Mouse (Mus musculus) heart, adult 8-10 months (tissue): Measurements from ENCODE around the gene Dph5. TPM values are rescaled to one million over a fixed set of nuclear protein-coding genes. Genes with fewer than 3 reads are reported as not detected.
"Not testable (repeated sequence)": the region's sequence is repeated elsewhere in the genome, so short reads cannot be mapped to it uniquely, and the experiment has no call there.

Experiments used
- DNase-seq: peaks from one replicate; pipeline ENCODE4 v3.0.0; 2022; ENCODE audit warnings: low spot score
- total RNA-seq, 4 experiments: library from RNA; stranded (reverse); gene quantifications; 2 replicates each; pipeline ENCODE4 v1.2.4; 2022

Dph5 gene
- total RNA-seq, 4 experiments from 2014 or later, result 6.8 to 9.4 (median 7.6) TPM

DNA sequence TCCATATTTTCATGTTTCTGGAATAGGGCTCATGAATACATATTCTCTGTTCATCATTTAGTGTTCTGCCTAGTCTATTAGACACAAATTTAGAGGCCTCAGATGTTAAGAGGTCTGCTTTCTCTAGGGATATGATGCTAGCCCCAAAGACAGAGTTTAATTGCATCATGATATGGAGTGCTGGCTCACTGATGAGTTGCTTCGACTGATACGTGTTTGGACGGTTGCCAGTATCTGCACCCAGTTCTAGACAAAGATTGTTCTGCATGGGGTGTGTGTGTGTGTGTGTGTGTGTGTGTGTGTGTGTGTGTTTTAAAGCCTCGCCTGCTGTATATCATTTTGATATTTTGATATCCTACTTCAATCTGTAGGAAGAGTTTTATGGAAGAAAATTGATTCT is 4.7 kb downstream of the Dph5 start:
- DNase-seq, result no peak

DNA sequence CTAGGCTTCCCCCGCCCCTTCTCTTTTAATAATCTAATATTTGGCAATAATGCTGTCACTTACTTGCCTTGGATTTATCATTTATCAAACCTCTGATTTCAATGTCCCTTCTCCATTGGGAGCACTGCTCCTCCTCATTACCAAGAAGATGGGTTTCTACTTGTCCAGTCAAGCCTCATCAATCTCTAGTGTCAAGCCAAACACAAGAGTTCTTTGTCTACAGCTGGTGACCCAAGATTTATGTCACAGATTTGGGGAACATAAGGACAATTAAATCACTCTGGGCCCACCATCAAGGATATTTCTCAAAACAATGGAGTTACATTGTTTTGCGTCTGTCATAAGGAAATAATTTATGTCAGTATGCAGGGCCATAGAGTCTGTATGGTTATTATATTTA is 5.5 kb downstream of the Dph5 start:
- no peak for DNase-seq

DNA sequence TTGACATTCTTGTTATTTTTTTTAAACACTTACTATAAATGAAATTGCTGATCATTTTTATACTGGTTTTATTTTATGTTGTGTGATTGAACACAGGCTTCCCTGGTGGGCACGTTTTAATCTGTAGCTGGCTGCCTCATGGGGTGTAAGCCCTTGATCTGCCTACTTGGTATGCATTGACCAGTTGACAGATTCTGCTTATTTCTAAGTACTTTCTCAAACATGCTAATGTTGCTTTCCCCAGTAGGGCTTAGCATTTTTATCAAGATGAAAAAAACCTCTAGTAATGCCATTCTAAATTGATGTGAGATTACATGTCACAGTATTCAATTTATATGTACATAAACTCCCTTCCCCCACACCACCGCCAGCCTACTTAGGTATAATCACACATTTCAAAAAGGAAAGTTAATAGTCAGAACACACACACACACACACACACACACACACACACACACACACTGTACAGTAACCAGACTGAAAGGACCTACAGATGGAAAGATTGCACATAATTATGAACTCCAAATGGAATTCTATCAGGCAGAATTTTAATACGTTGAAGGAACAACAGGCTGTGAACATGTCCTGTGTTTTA is 10.8 kb downstream of the Dph5 start:
- DNase-seq, result no peak

DNA sequence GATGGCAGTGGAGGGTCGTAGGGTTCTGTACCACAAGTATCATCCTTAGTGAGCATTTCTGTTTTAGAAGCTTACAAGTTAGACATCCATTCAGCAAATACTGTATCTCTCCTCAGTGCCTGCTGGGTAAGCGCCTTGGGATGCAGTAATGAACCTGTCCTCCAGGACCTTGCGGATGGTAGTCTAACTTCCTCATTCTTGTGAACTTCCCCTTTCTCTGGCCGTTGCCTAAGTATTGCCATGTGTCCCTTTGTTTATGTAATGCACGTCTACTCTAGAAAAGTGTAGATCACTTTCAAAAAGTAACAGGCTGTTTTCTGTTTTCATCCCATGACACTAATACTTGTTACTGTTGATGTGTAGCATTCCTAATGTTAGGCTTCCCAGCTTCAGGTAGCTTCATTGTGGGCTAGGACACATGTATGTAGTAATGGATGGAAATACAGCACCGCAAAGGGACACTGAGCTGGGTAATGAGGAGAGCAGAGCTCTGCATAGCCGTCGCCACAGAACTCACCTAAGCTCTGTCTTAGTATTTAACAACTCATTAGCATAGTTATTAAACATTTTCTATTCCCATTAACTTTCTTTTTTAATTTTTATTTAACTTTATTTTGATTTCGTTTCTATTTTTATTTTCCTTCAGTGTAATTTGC is 14.8 kb downstream of the Dph5 start:
- DNase-seq, result no peak

DNA sequence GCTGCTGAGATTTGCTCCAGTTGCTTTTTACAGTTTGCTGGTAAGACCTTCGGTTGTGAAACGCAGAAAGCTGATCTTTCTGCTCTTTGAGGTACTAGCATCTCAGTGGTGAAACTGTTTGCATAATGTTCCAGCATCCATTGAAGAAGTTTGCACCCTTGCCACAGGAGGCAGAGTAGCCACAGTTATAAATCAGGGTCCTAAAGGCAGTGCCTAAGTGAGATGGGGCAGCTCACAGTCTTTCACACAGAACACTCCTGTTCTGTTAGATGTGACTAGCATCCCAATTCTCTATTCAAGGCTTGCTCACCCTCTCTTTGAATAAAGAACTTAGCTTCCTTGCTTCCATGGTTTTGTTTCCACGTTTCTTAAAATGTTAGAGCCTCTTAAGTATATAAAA is 17.4 kb downstream of the Dph5 start:
- no peak for DNase-seq

DNA sequence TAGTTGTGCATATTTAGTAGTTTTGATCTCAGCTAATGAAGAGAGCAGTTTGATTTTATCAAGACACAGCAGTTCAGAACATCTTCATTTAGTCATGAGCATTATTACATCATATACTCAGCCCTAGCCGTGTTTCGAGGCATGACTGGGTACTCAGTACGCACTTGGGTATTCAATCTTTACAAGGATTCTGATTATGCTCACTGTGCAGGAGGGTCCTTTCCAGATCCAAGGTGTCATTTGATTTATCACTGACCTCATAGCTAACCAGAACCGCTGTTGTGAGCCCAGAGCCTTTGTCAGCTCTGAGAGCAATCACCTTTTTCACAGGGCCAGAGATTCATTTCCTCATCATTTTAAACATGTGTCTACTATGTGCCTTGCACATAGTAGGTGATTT is 17.9 kb downstream of the Dph5 start:
- DNase-seq, result no peak

DNA sequence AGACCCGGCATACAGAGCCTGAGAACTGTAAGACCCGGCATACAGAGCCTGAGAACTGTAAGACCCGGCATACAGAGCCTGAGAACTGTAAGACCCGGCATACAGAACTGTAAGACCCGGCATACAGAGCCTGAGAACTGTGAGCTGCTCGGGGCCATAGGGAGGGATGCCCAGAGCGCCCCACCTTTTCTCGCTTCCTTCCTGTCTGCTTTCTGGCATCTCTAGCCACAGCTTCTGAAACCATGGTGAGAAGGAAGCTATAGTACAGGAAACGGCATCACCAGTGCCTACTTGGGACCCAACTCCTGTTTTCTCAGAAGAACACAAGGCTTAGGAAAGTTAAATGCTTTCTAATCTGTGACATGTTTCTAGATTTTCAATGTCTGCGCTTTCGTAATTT is 19.8 kb downstream of the Dph5 start:
- DNase-seq, result not testable (repeated sequence)

DNA sequence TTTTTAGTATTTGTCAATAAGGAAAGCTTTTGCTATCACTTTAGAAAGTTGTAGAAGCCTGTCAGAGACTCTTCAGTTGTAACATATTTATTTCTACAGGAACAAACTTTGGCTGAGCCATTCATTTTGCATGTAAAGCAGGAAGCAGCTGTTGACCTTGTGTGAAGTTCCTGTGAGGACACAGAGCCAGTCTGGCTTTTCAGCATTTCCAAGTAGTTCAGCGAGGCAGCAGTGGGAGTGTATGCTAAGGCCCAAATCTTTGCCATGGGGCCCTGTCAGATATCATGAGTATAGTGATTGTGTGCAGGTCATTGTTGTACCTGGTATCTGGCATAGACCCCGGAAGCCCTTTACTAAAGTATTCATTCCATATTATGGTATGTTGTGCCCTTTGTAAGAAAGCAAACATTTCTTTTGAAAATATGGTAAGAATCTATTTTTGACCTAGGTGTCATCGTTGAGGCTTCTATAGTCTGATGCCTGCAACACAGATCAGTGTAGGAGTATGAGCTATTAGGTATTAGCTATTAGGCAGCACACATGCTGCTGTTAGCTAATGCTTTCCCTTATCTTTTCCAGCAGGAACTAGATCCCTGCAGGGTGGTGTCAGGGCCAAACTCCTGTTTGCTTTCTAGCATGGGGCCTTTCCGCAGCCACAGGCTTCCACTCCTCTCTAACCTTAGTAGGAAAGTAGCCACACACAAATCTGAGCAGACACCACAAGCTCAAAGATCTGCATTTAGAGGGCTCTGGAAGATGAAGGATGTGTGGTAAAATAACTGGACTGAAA is 37.0 kb downstream of the Dph5 start:
- peak; percentile 25 for DNase-seq

DNA sequence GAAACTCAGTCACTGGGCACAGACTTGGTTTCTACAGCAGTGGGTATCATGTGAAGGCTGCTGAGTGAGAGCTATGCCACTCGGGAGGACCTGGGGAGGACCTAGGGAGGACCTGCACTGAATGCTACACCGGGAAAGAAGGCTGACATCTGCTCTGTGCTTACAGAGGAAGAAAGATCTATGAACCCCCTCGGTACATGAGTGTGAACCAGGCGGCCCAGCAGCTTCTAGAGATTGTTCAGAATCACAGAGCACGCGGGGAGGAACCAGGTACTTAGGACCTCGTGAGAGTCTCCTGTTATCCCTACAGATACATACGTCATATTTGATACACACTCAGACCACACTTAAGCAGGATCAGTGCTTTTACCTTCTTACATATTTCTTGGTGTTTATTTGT is 38.9 kb downstream of the Dph5 start:
- no peak for DNase-seq

DNA sequence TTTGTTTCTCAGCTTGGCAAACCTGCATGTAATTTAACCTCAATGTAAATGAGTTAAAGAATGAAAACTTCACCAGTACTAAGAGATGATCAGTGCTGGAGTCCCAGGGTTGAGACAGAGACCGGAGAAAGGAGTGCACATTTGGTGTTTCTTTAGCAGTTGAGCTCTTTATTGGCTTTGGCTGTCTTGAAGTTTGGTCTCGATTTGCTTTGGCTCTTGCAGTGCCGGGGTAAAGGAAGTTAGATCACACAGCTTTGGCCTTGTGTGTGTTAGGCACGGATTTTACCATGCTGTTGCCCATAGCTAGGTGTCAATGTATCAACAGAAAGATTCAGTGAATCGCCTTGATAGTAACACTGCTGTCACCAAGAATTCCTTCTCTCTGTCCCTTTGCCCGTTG is 44.1 kb downstream of the Dph5 start:
- DNase-seq, result no peak

DNA sequence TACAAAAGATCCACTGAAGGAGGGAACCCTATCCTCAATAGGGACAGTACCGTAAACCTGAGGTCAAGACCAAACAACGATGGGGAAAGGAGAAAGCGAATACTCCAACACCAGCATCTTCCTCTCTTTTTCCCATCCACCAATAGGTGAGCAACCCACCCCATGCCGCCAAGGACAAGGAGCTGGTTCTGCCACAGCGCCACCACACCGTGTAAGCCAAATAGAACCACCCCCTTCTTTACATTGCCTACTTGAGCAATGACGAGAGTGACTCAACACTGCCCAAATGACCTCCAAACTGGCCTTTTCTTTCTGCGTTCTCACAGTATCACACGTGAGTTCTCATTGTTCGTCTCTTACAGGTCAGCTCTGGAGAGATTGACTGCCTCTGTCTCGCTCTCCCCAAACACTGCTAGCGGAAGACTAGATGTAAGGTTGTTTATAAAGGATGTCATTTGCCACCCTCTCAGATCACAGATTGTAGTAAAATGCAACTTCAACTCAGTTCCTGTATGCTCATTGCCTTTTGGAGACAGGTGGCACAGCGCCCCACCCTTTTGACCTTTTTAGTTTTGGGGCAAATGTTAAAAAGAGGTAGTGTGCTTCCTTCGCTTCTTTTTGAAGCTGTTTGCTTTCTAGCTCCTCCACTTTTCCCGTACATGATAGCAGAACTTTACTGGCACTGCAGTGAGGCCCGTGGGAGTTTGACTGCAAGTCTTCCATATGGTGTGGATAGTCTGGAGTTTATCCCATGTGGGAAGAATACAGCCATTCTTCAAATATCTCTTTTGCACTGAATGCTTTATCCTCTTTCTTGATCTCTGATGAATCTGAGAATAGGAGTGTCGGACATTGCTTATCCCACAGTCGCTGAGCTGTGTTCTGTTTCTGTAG is 45.9 kb downstream of the Dph5 start:
- no peak for DNase-seq

DNA sequence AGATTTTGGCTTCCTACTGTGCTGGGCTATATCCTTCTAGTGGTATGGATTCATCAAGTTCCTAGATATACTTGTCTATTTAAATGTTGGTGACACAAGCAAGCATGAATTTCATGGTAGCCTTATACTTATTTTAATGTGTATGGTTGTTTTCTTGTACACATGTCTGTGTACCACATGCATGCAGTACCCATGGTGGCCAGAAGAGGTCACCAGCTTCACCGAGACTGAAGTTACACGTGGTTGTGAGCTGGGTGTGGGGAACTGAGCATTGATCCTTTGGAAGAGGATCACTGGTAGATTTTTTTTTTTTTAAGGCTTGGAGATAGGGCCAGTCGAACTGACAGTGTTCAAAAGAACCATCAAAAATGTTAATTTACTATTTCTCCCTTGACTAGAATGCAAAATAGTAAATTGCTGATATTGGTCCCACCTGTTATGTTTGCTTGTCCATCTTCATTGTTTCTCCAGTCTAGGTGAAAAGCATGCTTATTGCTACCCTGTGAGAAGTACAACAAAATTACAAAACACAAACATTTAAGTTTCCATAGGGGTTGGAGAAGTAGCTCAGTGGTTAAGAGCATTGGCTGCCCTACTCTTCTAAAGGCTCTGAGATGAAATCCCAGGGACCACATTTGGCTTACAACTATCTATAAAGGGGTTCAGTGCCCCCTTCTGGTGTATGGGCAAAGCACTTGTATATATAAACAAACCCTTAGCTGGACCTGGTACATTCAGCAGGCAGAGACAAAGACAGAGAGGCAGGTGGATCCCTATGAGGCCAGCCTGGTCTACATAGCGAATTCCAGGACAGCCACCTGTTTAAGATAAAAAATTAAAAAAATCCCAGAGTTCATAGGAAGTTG is 49.3 kb downstream of the Dph5 start:
- peak; percentile 40 for DNase-seq

DNA sequence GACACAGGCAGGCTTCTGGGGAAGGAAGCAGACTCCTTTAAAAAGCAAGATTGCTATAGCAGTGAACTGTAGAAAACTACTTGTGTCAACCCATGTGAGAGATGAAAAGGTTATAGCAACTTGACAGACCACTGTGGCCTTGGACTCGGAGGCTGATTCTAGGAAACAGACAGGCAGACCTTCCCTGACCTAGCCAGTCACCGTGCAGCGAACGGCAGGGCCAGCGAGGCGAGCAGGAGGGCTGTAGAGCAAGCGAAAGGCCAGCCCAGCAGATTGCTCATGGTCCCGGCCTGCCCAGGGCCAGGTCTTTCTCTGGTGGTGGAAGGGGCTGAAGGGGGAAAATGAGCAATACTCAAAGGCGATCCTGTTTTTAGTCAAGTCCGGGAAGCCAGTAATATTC is 50.2 kb downstream of the Dph5 start:
- DNase-seq, result no peak

DNA sequence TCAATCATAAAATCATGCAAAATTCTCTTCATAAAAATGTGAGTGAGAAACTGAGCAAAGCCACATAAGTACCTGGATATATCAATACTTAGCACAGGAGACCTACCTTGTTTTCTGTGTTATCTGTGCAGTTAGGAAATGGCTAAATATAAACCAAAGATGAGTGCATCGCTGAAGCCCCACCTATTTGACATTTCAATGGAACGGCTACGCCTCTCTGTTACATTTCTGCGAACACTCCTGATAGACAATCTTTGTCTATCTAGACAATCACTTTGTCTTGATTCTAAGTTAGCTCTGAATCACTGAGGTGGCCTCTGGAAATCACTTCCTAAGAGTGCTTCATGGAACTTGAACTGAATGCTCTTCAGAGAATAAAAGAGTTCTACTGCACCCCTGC is 52.9 kb downstream of the Dph5 start:
- no peak for DNase-seq

DNA sequence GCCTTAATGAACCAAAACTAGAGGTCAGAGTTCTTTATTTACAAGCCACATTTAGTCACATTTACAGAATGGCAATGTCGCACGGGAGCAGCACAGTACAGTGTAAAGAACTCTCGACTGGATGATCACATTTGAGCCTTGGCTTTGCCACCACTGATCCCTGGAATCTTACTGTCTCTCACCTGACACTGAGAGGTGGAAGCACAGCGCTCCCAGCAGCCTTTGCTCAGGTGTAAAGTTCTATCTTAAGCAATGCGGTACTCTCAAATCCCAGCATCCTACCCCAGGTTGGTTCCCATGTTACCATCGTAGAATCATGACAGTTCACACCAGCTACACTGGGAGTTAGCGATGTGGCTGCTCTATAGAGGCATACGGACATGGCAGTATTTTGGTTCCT is 53.8 kb downstream of the Dph5 start:
- DNase-seq, result no peak

DNA sequence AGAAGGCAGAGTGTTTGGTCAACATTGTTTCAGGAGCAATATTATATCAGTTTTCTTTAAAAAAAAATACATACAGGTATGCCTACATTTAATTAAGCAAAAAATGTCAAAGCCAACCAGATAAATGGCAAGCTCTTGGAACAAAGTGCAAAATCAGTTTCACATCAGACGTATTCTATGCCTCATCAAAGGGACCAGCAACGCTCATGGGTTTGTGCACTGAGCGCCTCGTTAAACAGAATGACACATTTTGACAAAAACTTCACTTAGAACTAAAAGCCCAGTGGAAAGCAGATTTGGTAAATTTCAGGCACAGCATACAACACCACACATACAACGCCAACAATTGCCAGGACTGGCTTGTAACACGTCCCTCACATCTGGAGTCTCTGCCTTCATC is 56.7 kb downstream of the Dph5 start:
- no peak for DNase-seq

DNA sequence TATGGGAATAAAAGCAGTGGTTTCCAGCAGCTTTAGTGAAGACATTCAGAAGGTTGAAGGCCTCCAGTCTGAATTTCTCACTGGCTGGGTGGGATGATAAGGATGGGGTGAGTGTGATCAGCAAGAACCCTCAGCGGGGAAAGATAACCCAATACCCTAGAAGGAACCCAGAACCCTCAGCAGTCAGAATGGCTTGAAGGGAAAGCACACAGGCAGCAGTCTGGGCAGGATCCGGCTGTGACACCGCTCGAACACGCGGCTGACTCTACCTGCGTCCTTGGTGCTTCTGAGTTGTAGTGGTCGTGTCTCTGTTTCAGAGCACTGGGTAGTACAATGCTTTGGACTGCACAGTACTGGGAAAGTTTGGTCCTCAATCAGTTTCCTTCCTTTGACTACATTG is 58.6 kb downstream of the Dph5 start:
- DNase-seq, result no peak

DNA sequence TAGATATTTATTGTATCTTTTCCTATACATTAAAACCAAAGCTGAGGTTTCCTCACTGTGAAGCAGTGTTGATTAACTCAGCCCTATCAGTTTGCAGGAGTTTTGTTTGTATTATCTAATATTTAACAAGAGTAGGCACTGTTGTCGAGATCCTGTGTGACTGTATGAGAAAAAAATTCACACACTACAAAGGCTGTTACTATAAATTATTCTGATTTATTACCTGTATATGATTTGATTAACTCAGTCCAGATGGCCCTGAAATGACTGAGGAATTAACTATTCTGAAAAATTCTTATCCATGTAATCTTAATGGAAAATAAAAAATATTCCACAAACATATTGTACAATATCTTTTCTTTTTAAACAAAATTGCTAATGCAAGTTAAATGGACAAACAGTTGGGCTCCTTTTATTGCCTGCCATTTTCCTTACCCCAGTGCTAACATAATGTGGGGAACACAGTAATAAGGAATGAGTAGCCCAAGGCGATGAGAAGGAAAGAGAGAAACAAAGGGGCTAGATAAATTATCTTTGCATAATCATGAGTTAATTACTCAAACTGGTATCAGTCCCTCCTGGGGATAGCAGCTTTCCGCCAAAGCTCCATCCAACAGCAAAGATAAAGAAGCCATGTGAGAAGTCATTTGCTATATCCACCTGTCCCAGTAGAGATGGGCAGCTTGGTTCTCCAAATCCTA is 61.7 kb downstream of the Dph5 start:
- DNase-seq, result no peak

DNA sequence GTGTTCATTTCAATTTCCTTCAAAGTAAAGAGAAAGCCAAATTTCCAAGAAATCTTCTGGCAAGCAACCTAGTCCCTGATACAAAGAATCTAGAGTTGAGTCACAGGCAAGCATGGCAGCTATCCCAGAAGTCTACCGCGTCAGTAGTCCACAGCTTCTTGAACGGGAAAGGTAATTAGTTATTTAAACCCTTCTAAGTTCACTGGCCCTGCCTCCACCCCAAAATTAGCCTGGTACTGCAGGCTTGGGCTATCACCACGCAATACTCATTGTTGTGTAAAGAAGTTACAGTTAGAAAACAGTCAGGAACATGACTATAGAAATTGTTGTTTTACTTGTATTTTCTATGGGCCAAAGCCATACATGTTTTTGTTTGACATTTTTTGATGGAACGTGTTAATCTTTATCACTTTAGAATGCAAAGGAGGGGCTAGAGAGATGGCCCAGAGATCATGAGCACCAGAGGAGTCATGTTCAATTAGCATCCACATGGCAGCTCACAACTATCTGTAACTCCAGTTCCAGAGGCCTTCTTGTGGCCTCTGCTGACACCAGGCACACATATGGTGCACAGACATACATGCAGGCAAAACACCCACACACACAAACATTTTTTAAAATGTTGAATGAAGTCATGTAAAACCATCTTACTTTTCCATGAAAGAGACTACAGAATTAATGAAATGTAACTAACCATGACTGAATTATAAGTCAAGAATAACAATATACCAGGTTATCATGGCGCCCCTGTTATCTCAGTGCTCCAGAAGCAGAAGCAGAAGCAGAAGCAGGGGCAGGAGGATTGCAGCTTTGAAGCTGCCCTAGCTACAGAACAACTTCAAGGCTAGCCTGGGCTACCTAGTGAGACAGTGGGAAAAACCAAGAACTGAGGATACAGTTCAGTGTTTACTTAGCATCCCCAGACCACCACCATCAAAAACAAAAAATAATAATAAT is 62.6 kb downstream of the Dph5 start:
- no peak for DNase-seq
